29 mouse cellular contexts compared by ENCODE assay signal in genomic region chrX:167394940-167395339, GRCm38 (mm10). TPM values are rescaled to one million over a fixed set of nuclear protein-coding genes. Genes with fewer than 3 reads are reported as not detected.
DNase-seq lines count a peak whose midpoint lies in the region; ATAC-seq and TF ChIP-seq lines count a peak whose summit lies in the region.
"Had no signal": no experiment of that assay in that cellular context is flagged by ENCODE, and none has a peak within 500 bp of the region (broad histone marks: within the 10 kb centered on the region; RNA-seq: fewer than 3 reads in every experiment).

No protein-coding gene starts in this region.

- TF ChIP-seq CTCF in intestine, postnatal 0 days (IDR thresholded peaks at IDR 0.05; ENCODE audit: low read depth), result no peak
- no peak for TF ChIP-seq CTCF in lung, embryonic 14.5 days (IDR thresholded peaks at IDR 0.05; ENCODE audit: low read depth)

- 47% methylated on average over 3 of the region's 3 CpGs for WGBS in intestine, embryonic 15.5 days
- 33% methylated on average over 3 of the region's 3 CpGs for WGBS in intestine, postnatal 0 days
- WGBS in lung, embryonic 14.5 days, result 39% methylated on average over 3 of the region's 3 CpGs
- WGBS in forebrain, embryonic 15.5 days, result 51% methylated on average over 3 of the region's 3 CpGs

- peak; percentile 36 for DNase-seq in lung, embryonic 14.5 days
- no peak for DNase-seq in lung, postnatal 14 days
- peak; percentile 35 to 72 for DNase-seq in kidney, adult 8-10 months
- peak; percentile 56 for DNase-seq in kidney, postnatal 14 days
- no peak for DNase-seq in thymus, postnatal 14 days
- DNase-seq: cerebellum, adult 18-20 months; cerebellum, postnatal 10 days; gastrocnemius, adult 2 months; gastrocnemius, postnatal 36 days; heart, adult 2 months; liver, embryonic 13.5 days; lung, adult 2 months; thymus, adult 2 months; thymus, postnatal 4 days had no signal

- H3K36me3 ChIP-seq in intestine, embryonic 15.5 days, result no peaks in the 10 kb centered on the region
- no peaks in the 10 kb centered on the region for H3K36me3 ChIP-seq in intestine, postnatal 0 days (ENCODE audit: control insufficient read depth, insufficient read depth)
- H3K36me3 ChIP-seq in lung, embryonic 14.5 days (ENCODE audit: insufficient read depth), result no peaks in the 10 kb centered on the region
- no peaks in the 10 kb centered on the region for H3K36me3 ChIP-seq in forebrain, embryonic 15.5 days
- H3K36me3 ChIP-seq: embryonic facial prominence, embryonic 13.5 days; forebrain, embryonic 10.5 days; heart, embryonic 12.5 days; limb, embryonic 13.5 days; liver, embryonic 13.5 days; midbrain, embryonic 12.5 days; neural tube, embryonic 12.5 days had no signal

- no peak overlapping the region for H3K27ac ChIP-seq in intestine, embryonic 15.5 days
- no peak overlapping the region for H3K27ac ChIP-seq in intestine, postnatal 0 days (ENCODE audit: low read depth, low read length)
- H3K27ac ChIP-seq in lung, embryonic 14.5 days (ENCODE audit: low read depth), result no peak overlapping the region
- no peak overlapping the region for H3K27ac ChIP-seq in forebrain, embryonic 15.5 days (replicated peaks)
- H3K27ac ChIP-seq: embryonic facial prominence, embryonic 13.5 days; forebrain, embryonic 10.5 days; gastrocnemius, adult 2 months; heart, adult 2 months; layer of hippocampus, adult 2 months; limb, embryonic 13.5 days; liver, embryonic 13.5 days; midbrain, embryonic 12.5 days; neural tube, embryonic 12.5 days had no signal

- H3K4me1 ChIP-seq in intestine, embryonic 15.5 days (replicated peaks), result no peaks in the 10 kb centered on the region
- no peaks in the 10 kb centered on the region for H3K4me1 ChIP-seq in intestine, postnatal 0 days (replicated peaks; ENCODE audit: control insufficient read depth, insufficient read depth, low read length)
- H3K4me1 ChIP-seq in lung, embryonic 14.5 days (ENCODE audit: insufficient read depth), result no peaks in the 10 kb centered on the region
- no peaks in the 10 kb centered on the region for H3K4me1 ChIP-seq in forebrain, embryonic 15.5 days
- H3K4me1 ChIP-seq: embryonic facial prominence, embryonic 13.5 days; forebrain, embryonic 10.5 days; heart, embryonic 12.5 days; limb, embryonic 13.5 days; liver, embryonic 13.5 days; megakaryocyte, embryonic 14.5 days; midbrain, embryonic 12.5 days; neural tube, embryonic 12.5 days had no signal

- no peak overlapping the region for H3K9ac ChIP-seq in intestine, embryonic 15.5 days
- H3K9ac ChIP-seq in intestine, postnatal 0 days (ENCODE audit: low read depth, low read length), result no peak overlapping the region
- H3K9ac ChIP-seq in lung, embryonic 14.5 days, result no peak overlapping the region
- no peak overlapping the region for H3K9ac ChIP-seq in forebrain, embryonic 15.5 days (replicated peaks)
- H3K9ac ChIP-seq: embryonic facial prominence, embryonic 13.5 days; heart, embryonic 12.5 days; limb, embryonic 13.5 days; liver, embryonic 13.5 days; midbrain, embryonic 12.5 days; neural tube, embryonic 12.5 days had no signal

- H3K9me3 ChIP-seq in intestine, embryonic 15.5 days, result no peaks in the 10 kb centered on the region
- H3K9me3 ChIP-seq in intestine, postnatal 0 days (ENCODE audit: control insufficient read depth), result no peaks in the 10 kb centered on the region
- no peaks in the 10 kb centered on the region for H3K9me3 ChIP-seq in lung, embryonic 14.5 days (ENCODE audit: low read depth, low read length)
- H3K9me3 ChIP-seq in forebrain, embryonic 15.5 days, result no peaks in the 10 kb centered on the region
- H3K9me3 ChIP-seq: embryonic facial prominence, embryonic 13.5 days; forebrain, embryonic 10.5 days; heart, embryonic 12.5 days; limb, embryonic 13.5 days; liver, embryonic 13.5 days; megakaryocyte, embryonic 14.5 days; midbrain, embryonic 12.5 days; neural tube, embryonic 12.5 days had no signal

- H3K27me3 ChIP-seq in intestine, embryonic 15.5 days (replicated peaks), result no peaks in the 10 kb centered on the region
- H3K27me3 ChIP-seq in intestine, postnatal 0 days (replicated peaks; ENCODE audit: control insufficient read depth, insufficient read depth, low read length), result no peaks in the 10 kb centered on the region
- H3K27me3 ChIP-seq in lung, embryonic 14.5 days (ENCODE audit: insufficient read depth, low read length), result no peaks in the 10 kb centered on the region
- no peaks in the 10 kb centered on the region for H3K27me3 ChIP-seq in forebrain, embryonic 15.5 days
- H3K27me3 ChIP-seq: heart, embryonic 12.5 days; neural tube, embryonic 12.5 days had no signal

- no peak overlapping the region for H3K4me3 ChIP-seq in intestine, embryonic 15.5 days (replicated peaks)
- no peak overlapping the region for H3K4me3 ChIP-seq in intestine, postnatal 0 days (ENCODE audit: low read depth, low read length)
- H3K4me3 ChIP-seq in lung, embryonic 14.5 days (ENCODE audit: low read depth, low read length), result no peak overlapping the region
- no peak overlapping the region for H3K4me3 ChIP-seq in forebrain, embryonic 15.5 days
- H3K4me3 ChIP-seq: embryonic facial prominence, embryonic 13.5 days; forebrain, embryonic 10.5 days; gastrocnemius, adult 2 months; heart, adult 2 months; heart, embryonic 12.5 days; layer of hippocampus, adult 2 months; limb, embryonic 13.5 days; liver, embryonic 13.5 days; megakaryocyte, embryonic 14.5 days; midbrain, embryonic 12.5 days; myocyte; neural tube, embryonic 12.5 days had no signal

- H3K4me2 ChIP-seq in intestine, embryonic 15.5 days (replicated peaks), result no peak overlapping the region
- no peak overlapping the region for H3K4me2 ChIP-seq in intestine, postnatal 0 days (replicated peaks; ENCODE audit: low read depth)
- H3K4me2 ChIP-seq in lung, embryonic 14.5 days, result no peak overlapping the region
- H3K4me2 ChIP-seq in forebrain, embryonic 15.5 days (replicated peaks), result no peak overlapping the region
- H3K4me2 ChIP-seq: embryonic facial prominence, embryonic 13.5 days; heart, embryonic 12.5 days; limb, embryonic 13.5 days; liver, embryonic 13.5 days; midbrain, embryonic 12.5 days; neural tube, embryonic 12.5 days had no signal

- ATAC-seq in intestine, embryonic 15.5 days, result peak; percentile 72; the same call in 1 of the 2 replicates
- no peak for ATAC-seq in intestine, postnatal 0 days
- ATAC-seq in lung, embryonic 14.5 days (ENCODE audit: insufficient read depth), result no peak
- ATAC-seq in forebrain, embryonic 15.5 days (replicated peaks), result no peak
- ATAC-seq: forebrain, embryonic 16.5 days; hindbrain, embryonic 16.5 days; Patski had no signal

RNA-seq across cellular contexts. Expression of gene Prps2, which starts 12.4 kb away (rescaled TPM):
- polyA plus RNA-seq in intestine, embryonic 15.5 days (2015; fragmentation: Nextera tagmentation; extraction: Ambion mirVana), result 32.4 and 35.6 TPM in 2 replicates
- 10.1 and 10.2 TPM in 2 replicates for polyA plus RNA-seq in intestine, postnatal 0 days (2015; fragmentation: Nextera tagmentation; extraction: Ambion mirVana)
- 27.9 and 31.8 TPM in 2 replicates for polyA plus RNA-seq in lung, embryonic 14.5 days (2014; fragmentation: Nextera tagmentation; extraction: Ambion mirVana)
- polyA plus RNA-seq in forebrain, embryonic 15.5 days (2015; fragmentation: Nextera tagmentation; extraction: Ambion mirVana), result 12.0 and 12.2 TPM in 2 replicates

Comparison
In these comparisons a context has a peak if more than half of its experiments do, and no peak if none do; other contexts are left out.
1. DNase-seq: peak in lung, embryonic 14.5 days (single experiment), kidney, adult 8-10 months (2 of 2) and kidney, postnatal 14 days (single experiment); none in lung, postnatal 14 days (single experiment) and thymus, postnatal 14 days (single experiment).